Mouse (Mus musculus) c-Kit-negative CD71-positive TER-119-positive erythroid progenitor cells, embryonic 14.5 days (primary cell): Measurements from ENCODE around the gene Tmem200a.
"Not testable (repeated sequence)": the region's sequence is repeated elsewhere in the genome, so short reads cannot be mapped to it uniquely, and the experiment has no call there.

Source experiments
- DNase-seq: peaks from one replicate; pipeline ENCODE4 v3.0.0-alpha.2; 2013; ENCODE audit warnings: low read depth, low spot score

Gene Tmem200a

DNA sequence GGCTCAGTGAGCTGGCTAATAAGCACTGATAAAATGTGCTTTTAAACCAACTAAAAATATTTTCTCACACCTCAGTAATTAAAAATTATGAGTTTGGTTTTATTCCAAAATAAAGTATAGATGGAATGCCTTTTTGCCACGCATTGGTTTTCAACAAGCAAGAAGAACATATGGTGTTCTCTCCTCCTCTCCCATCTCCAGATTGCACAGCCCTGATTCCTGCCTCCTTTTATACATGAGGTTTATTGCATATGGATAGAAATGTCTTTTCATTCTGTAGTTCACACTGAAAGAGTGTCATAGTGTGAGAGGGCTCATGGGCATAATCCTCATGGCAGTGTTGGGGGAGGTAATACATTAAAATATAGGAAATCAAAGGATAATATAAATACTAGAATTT lies 96.2 kb downstream of the Tmem200a start:
- no peak for DNase-seq

DNA sequence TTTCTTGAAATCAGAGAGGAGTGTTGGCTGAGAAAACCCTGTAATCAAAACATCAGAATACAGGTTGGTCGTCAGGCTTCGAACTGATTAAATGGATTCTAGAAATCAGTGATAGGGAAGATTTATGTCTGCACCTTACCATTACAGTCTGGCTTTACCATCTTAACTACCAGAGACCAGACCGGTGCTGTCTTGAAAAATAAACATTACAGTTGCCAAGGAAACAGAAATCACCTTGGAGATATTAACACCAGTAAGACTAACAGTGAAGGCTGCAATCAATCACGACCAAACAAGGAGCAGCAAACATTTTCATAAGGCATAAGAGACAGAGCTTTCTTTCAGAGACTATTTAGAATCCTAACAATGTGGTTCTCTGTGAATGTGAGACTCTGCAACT lies 116.0 kb downstream of the Tmem200a start:
- no peak for DNase-seq

- no peak for DNase-seq
Observed at GRCm38 (mm10) chr10:25961066-25961465, 117.8 kb downstream of the Tmem200a start.

DNA sequence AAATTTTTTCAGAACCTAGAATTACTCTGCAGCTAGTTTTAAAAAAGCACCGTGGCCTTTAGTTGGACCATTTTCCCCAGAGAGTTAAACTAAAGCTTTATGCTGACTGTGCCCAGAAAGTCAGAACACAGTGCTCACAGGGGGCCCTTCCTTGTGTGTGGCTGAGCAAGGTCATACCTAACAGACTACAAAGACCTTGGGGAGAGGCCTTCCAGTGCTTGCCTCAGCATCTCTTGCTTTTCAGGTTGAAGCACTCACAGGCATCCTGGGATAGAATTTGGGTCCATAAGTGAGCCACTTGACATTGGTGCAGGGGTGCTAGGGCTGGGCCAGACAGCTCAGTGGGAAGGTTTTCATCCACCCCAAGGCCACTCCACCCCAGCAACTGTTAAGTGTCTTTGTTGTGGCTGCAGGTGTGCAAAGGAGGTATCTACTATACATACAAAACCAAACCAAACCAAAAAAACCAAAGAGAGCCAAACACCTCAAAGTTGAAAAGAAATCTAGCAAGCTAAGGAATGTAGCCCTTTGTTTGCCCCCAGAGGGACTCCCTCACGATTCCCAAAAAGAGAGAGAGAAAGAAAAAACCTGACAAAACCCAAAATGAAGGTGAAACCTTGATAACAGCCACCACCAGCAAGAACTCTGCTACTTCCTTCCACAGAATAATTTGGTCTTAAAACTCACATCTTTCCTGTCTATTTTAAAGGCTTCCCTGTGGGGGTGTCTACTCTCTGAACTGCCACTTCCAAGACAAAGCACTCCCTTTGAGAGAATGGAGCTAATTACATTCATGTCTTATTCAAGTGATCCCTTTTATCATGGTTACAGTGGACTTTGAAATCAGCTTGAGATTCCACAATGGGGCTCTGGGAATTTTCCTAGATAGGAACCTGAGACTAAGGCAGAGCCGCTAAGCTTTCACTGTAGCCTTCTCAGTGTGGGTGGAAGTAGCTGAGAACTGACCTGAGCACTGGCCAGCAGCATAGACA lies 119.8 kb downstream of the Tmem200a start:
- DNase-seq = no peak

- DNase-seq = no peak
Observed at GRCm38 (mm10) chr10:25954641-25955228, 124.1 kb downstream of the Tmem200a start.

DNA sequence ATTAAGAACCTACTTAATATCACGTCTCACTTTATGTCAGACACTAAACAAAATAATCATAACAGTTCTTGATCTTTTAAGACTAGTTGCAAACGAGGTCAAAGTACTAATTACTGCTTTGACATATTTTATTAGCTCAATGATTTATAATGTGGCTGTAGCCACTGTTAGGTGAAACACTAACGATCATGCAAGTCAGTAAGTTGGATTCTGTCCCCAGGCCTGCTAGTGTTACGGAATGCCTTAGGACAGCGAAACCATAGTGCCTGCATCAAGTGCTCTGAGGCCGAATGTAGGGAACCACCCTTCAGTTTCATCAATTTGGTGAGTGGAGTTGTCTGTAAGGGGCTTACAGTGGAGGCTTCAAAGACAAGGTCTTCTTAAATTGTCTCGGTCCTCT lies 126.0 kb downstream of the Tmem200a start:
- DNase-seq = no peak

GRCm38 (mm10) chr10:25952150-25952549 lies 126.7 kb downstream of the Tmem200a start:
- no peak for DNase-seq

DNA sequence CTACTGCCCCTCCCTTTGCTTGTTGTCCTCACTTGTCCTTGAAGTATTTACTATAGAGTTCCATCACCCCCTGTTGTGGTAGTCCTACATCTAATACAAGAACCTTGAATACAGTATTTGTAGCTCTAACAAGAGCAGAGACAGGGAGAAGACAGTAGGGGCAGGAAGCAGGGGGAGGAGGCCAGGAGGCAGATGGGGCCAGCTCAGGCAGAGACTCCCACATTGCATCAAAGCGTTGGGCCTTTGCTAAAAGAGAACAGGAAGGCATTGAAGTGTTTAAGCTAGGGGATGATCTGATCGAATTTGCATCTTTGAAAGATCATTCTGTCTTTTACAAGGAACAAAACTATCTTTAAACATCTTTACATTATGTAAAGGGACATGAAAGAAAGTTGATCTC lies 133.0 kb downstream of the Tmem200a start:
- no peak for DNase-seq

DNA sequence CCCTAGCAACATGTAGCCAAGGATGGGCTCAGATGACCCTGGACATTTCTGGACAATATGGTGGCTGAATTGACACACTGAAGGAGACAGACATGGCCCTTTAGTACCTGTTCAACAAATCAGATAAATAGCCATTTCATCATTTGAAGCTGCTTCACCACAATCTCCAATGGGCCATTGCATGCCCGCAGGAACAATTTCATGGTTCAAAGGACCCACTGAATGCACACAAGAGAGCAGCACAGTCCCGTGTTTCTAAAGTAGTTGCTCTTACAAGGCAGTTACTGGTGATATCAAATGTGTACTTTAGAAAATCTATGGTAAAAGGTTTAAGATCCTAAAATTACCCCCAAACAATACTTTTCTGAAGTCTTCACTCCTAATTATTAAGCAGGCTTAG lies 134.2 kb downstream of the Tmem200a start:
- DNase-seq = no peak

DNA sequence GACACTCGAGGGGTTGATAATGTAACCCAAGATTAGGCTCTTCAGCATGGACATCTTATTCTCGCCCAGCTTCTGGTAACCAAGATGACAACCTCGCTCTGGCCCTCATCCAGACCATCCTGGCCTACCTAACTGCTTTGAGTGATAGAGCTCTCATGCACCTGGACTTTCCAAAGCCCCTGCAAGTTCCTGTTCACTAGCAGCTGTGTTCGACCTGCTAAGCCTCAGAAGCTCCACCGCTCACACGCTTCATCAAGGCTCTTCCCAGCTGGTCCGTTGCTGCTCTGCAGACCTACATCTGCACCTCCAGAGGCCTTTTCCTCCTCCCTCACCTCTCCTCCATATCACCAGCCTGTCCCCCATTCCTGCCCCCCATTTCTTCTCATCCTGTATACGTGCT lies 147.1 kb downstream of the Tmem200a start:
- no peak for DNase-seq

- no peak for DNase-seq
Observed at GRCm38 (mm10) chr10:25929401-25930150, 149.3 kb downstream of the Tmem200a start.

GRCm38 (mm10) chr10:25928861-25929368 lies 149.9 kb downstream of the Tmem200a start:
- DNase-seq = no peak

- no peak for DNase-seq
Observed at GRCm38 (mm10) chr10:25928448-25928786, 150.4 kb downstream of the Tmem200a start.

DNA sequence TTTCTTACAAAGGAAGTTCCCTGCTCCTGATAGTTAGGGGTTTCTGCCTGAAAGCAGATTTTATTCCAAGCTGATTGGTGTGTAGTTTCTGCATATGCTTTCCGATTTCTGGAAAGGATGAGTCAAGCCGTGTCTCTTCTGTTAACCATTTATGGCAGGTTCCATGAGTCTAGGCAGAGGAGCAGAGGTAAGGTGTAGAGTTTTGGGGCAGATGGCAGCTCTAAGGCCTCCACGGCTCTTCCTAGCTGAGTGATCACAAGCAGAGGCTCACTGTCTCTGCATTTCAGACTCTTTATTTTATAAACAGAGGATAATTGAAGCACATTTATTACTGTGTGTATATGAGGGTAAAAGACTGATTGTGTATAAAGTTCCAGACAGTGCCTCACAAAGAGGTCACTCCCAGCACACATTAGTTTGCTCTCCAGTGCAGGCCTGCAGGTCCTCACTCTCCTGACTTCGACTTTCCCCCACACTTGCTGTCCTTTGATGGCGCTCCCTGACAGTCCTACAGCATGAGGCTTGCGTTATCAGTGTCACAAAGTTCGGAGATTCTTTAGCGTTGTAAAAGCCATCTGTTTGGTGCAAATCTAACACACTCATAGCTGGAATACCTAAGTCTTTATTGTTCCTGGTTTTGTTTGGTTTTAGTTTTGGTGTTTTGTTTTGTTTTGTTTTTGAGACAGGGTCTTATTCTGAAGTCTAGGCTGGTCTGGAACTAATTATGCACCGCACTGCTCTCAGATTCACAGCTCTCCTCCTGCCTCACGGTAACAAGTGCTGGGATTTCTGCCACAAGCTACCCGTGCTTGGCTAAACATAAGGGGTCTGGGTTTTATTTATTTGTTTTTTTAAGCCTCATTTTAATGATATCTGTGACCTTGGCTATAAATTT lies 151.1 kb downstream of the Tmem200a start:
- no peak for DNase-seq

GRCm38 (mm10) chr10:25920640-25921278 lies 158.1 kb downstream of the Tmem200a start:
- no peak for DNase-seq

- DNase-seq = no peak
Observed at GRCm38 (mm10) chr10:25918103-25918502, 160.7 kb downstream of the Tmem200a start.

GRCm38 (mm10) chr10:25910270-25910669 lies 168.6 kb downstream of the Tmem200a start:
- DNase-seq = no peak

DNA sequence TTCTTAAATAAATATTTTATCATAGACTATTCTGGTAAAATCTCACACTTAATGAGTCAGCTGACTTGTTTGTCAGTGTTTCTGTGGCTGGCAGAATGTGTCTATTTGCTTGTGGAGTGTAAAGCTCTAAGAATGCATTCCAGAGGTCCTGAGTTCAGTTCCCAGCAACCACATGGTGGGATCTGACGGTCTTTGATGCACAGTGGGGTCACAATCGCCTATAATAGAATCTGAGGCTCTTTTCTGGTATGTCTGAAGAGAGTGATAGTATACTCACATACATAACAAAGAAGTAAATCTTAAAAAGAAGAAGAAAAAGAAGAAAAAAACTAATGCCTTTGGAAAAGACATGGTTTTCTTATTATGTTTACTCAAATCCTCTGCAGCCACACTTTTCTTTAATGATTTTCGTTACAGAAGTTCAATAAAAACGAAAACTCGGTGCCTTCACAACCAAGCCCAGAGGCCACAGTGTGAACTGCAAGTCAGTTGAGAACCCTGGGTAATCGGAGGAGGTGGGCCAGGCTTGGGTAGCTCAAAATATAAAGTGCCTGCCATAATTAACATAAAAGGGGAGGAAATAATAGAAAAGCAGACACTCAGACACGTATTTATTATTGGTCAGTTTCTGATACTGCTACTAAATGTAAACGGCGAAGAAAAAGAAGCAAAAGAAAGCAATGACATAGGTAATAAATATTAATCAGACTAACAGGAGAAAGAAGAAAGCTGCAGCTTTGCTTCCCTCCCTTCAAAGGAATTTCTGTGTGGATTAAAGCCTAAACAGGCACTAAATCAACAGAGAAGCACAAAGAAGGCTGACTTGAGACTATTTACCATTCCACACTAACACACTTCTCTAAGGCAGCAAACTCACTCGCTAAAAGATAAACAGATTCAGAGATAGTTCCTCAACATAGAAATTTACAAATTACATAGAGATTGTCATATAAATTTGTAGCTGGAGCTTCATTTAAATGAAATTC lies 170.5 kb downstream of the Tmem200a start:
- DNase-seq = no peak

- DNase-seq = not testable (repeated sequence)
Observed at GRCm38 (mm10) chr10:25894126-25894525, 184.7 kb downstream of the Tmem200a start.
